Mouse (Mus musculus): ENCODE data around the gene Bmx.

The Bmx gene

GRCm38 (mm10) chrX:164258057-164258456 lies at the start of gene Bmx:
Bmx (minus strand) TSS chrX:164258193.
- DNase-seq (ENCODE audit: low spot score): no peak

DNA sequence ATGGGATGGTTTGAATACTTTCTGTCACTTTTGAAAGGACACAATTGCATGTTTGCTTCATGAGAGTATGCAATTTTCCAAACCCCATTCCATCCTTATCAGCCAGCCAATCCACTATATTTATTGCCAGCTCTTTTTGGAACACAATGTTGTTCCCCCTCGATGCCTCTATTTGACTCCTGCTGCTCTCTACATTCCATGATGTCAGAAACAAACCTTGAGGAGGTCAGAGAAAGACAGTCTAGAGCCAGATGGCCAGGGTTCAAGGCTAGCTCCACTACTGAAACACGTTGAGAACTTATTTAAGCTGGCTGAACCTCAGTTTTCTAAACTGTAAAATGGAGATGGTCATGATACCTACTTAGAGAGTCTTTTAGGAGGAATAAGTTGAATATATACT lies 48.3 kb upstream of the Bmx start:
- DNase-seq (ENCODE audit: low spot score): no peak

GRCm38 (mm10) chrX:164291147-164291546 lies 33.2 kb upstream of the Bmx start:
- DNase-seq (ENCODE audit: low spot score): no peak

DNA sequence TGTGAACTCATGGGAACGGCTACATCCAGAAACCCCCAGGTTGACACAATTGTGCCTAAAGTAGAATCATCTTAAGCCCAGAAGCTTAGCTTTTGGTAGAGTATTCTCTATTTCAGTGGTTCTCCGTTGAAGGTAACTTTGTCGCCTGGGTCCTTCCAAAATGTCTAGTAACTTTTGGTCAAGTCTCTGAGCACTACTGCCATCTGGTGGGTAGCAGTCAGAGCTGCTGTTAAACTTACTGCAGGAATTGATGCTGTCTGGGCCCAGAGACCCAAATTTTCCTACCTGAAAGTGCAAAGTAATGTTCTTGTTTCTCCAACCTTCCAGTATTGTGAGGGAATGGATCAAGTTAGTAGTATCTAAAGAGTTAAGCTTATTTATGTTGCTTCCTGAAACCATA lies 29.1 kb upstream of the Bmx start:
- no peak for DNase-seq (ENCODE audit: low spot score)

DNA sequence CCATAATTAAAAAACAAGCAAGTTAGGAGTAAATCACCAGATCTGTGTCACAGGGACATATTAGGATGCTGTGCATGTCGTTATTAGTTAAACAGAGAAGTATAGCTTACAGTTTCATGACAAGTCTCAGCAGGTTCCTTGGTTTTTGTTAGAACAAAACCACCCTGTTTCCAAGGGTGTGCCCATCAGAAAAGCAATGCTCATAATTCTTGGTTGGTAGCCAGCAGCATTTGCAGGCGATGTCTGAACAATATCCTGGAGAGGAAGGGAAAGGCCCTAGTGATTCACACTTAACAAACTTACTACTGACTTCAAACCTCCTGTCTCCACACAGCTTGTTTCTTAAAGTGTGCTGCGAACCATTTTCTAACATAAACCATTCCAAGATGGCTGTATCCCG lies 25.8 kb upstream of the Bmx start:
- DNase-seq (ENCODE audit: low spot score): no peak

GRCm38 (mm10) chrX:164280918-164281647 lies 23.1 kb upstream of the Bmx start:
- no peak for DNase-seq (ENCODE audit: low spot score)

DNA sequence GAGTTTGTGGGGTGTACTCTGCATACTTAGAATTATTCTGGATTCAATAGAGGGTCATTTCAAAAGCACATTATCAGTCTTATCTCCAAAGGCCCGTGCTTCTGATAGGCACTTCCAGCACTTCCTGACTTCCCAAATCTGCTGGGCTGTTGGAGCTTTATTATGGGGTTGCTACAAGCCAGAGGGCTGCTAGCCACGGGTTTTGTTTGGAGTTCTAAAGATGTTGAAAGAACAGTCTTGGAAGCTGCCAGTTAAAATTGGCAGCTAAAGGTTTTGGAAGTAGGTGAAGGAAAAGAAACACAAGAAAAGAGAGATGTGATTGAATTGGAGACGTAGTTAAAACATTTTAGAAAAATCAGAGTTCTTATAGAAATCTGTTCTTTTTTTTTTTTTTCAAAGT lies 17.5 kb upstream of the Bmx start:
- DNase-seq (ENCODE audit: low spot score): no peak

DNA sequence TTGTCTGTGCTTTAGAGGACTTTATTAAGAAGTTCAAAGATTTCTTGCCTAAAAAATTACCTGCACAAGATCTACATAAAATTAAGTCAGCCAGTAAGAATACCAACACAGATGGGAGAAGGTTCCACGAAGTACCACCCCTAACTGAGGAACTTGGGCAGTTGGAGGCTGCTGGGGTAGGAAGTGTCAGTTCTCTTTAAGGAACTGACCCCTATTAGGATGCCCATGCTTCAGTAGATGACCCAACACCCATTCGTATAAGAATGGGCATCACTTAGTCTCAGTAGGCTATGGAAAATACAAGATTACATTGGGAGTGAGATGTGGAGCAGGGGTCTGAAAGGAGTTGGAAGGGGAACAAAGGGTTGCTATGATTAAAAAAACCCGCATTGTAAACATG lies 12.6 kb upstream of the Bmx start:
- no peak for DNase-seq (ENCODE audit: low spot score)

- peak; percentile 36 for DNase-seq (ENCODE audit: low spot score)
Observed at GRCm38 (mm10) chrX:164269285-164269761, 11.3 kb upstream of the Bmx start, which contains the start of gene Pir. Pir (plus strand) TSS chrX:164269371.

- DNase-seq (ENCODE audit: low spot score): no peak
Observed at GRCm38 (mm10) chrX:164264861-164265260, 6.9 kb upstream of the Bmx start.

- no peak for DNase-seq (ENCODE audit: low spot score)
Observed at GRCm38 (mm10) chrX:164262286-164262685, 4.3 kb upstream of the Bmx start.

GRCm38 (mm10) chrX:164258662-164259061 lies 669 bp upstream of the Bmx start:
- DNase-seq (ENCODE audit: low spot score): no peak

DNA sequence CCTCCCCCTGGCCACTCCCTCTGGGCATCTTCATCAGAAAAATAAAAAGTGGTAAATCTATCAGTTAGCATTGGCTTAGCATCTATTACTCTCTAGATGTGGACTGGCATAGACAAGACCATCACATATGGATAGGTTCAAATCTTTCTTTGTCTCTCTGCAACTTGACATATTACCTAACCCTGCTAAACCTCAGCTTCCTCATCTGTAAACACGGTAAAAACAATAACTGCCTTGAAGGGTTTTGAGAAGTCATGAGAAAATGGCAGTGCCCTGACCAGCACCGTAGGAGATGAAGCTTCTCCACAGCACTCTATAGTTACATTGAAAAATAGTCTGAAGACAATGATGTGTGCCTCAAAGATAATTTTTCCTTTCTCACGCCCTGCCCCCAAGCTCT lies 1.5 kb downstream of the Bmx start:
- DNase-seq (ENCODE audit: low spot score): no peak

DNA sequence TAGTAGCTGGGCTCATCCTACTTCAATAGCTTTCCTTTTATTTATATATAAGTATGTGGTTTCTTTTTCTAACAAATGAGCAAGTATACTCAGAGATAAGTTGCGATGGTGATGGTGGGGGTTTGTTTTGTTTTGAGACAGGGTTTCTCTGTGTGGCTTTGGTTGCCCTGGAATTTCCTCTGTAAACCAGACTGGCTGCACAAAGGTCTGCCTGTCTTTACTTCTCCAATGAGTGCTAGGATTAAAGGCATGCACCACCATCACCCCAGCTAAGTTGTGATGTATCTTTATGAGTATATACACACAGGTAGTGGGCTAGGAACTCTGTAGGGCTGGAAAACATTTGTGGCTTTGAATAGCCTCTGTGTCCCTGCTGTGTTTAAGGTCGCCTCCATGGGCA lies 11.3 kb downstream of the Bmx start:
- DNase-seq (ENCODE audit: low spot score): no peak

DNA sequence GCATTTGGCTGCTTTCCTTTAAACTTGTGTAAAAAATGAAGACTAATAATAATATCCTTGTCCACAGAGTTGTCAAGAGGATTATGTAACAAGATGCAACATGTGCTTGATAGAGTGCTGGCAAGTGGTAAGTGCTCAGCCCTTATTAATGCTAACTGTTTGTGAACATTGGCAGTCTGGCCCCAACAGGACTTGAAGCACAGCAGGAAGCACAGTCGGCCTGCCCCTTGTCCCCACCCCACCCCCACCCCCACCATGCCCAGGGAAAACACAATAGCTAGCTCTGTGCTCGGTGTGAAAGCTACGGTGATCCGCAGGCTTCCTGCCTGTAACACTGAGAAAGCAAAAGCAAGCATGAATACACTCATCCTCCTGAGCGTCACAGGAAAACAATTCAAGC lies 12.3 kb downstream of the Bmx start:
- no peak for DNase-seq (ENCODE audit: low spot score)

DNA sequence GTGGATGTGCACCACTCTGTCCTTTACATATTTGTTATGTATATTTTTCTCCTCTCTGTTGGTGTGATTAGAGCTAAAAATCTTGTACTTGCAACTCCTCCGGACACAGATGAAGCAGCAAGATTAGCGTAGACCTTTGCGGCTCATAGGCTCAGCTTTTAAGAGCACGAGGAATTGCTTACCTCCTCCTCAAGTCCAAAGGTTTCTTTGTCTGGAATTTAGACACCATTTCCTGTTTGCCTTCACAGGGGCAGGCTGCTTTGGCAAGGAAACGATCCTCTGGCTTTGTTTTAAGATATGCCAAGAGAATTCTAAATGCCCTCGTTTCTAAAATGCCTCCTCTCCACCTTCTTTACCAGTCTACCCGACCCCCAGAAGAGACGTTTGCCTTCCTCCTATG lies 24.6 kb downstream of the Bmx start:
- DNase-seq (ENCODE audit: low spot score): no peak

DNA sequence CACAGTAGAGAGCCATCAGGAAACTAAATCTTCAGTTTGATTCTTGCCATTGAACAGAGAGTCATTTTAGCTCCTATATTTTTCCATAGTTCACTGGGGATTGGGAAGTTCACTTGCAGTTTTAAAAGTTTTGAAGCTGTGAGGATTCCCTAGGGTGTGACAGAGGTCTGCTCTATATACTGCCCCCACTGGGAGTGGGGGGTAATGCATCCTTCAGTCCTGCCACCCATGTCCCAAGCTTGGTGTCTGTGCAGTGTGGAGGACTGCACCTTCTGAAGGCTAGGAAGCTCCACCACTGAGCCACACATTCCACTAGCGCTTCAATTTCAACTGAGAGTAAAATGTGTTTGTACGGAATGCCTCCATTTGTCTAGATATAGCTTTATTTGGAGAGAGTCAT lies 36.0 kb downstream of the Bmx start:
- DNase-seq (ENCODE audit: low spot score): no peak

GRCm38 (mm10) chrX:164200547-164200946 lies 57.4 kb downstream of the Bmx start:
- no peak for DNase-seq (ENCODE audit: low spot score)

- no peak for DNase-seq (ENCODE audit: low spot score)
Observed at GRCm38 (mm10) chrX:164197679-164198078, 60.3 kb downstream of the Bmx start.

GRCm38 (mm10) chrX:164189880-164190279 lies 68.1 kb downstream of the Bmx start:
- no peak for DNase-seq (ENCODE audit: low spot score)

DNA sequence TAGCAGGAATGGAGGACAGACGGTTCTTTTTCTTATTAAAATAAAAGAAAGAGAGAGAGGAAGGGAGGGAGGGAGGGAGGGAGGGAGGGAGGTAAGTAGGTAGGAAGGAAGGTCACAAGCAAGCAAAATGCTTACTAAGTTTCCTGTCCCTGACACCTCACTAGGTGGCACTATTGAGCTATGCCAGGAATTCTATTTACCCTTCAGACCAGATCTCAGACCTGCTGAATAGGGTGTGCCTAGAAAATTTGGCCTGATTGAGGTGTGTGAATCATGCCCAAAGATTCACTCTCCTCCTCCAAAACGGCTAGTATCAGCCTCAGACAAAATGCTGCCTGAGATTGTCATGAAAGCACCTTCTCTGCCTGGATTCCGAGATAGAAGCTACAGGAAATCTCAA lies 74.1 kb downstream of the Bmx start:
- no peak for DNase-seq (ENCODE audit: low spot score)

- no peak for DNase-seq (ENCODE audit: low spot score)
Observed at GRCm38 (mm10) chrX:164179746-164180145, 78.2 kb downstream of the Bmx start.

DNA sequence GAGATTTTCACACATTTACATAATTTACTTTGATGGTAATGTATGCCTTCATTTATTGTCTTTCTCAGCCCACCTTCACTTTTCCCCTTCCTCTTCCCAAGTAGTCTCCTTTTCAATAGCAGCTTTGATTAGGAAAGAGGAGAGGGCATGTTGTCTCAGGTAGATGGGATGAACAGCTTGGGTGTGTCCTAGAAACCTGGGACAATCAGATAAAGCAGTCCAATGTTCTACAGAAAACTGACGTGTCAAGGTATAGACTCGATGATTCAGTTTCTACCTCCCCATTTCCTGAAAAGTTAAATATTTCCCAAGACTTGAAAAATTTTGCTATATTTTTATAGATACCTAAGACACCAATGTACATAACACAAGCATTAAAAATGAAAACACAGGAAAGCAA lies 79.1 kb downstream of the Bmx start:
- DNase-seq (ENCODE audit: low spot score): no peak

GRCm38 (mm10) chrX:164175780-164176179 lies 82.2 kb downstream of the Bmx start:
- DNase-seq (ENCODE audit: low spot score): no peak
